Mouse (Mus musculus) left cerebral cortex, adult 2 months (tissue): ENCODE measurements around the gene Hspbp1. TPM values are rescaled to one million over a fixed set of nuclear protein-coding genes. Genes with fewer than 3 reads are reported as not detected.

ENCODE experiments used
- DNase-seq, 2 experiments: peaks; one replicate each; pipeline ENCODE4 v3.0.0; 2021 to 2022; ENCODE audit warnings: low spot score in 2 of 2, mixed read lengths in 1 of 2; ENCODE audit errors: extremely low spot score in 1 of 2
- H3K27ac ChIP-seq: fragments of 200-600 bp; 2 replicates; pipeline ENCODE4 v1.8.1; 2022
- H3K4me3 ChIP-seq: fragments of 200-600 bp; 2 replicates; pipeline ENCODE4 v1.8.1; 2022
- CTCF ChIP-seq: fragments of 200-600 bp; IDR thresholded peaks from 2 replicates; pipeline ENCODE4 v1.8.1; 2022; ENCODE audit warnings: antibody characterized with exemption, mild to moderate bottlenecking, moderate library complexity
- intact Hi-C: fragments of 180-260 bp; cut with DNase I; formaldehyde crosslinking; loops from one replicate; pipeline ENCODE4 v1.15.1; 2025
- long read RNA-seq, 2 experiments: library from polyadenylated mRNA; stranded (forward); transcript quantifications; one replicate each; pipeline ENCODE4 v2.0.0; 2021; ENCODE audit warnings: borderline mapping rate in 2 of 2
- total RNA-seq, 2 experiments: library from RNA; stranded (reverse); gene quantifications; 2 replicates each; pipeline ENCODE4 v1.2.3; 2021

The Hspbp1 gene
- 100 to 1,000 TPM in 1 of 2 experiments, 10 to 100 TPM in 1; 99.9 to 102 TPM for total RNA-seq
- long read RNA-seq, experiment 1, transcript Hspbp1-201 (8 exons, 1,593 nt) = major isoform, 17 of 120 reads
- long read RNA-seq, experiment 1, partial matches to known transcripts = 28 of 120 reads
- long read RNA-seq, experiment 1, other reads (novel, unspliced or antisense) = 74 of 120 reads
- long read RNA-seq, experiment 2, transcript Hspbp1-201 (8 exons, 1,593 nt) = major isoform, 13 of 67 reads
- long read RNA-seq, experiment 2, partial matches to known transcripts = 12 of 67 reads
- long read RNA-seq, experiment 2, other reads (novel, unspliced or antisense) = 42 of 67 reads

GRCm38 (mm10) chr7:4684632-4685417 is at the start of gene Hspbp1:
Hspbp1 (minus strand) TSS chr7:4685068.
- Histone ChIP-seq H3K4me3 (peak within 1 kb of the TSS; percentile 72), H3K27ac (peak within 1 kb of the TSS; percentile 89)
- intact Hi-C loops = loop anchor here (2.0 kb wide), 1 partner anchor 26 kb away; the partner anchor contains the start of gene Ppp6r1
- TF ChIP-seq CTCF = no peak
- DNase-seq = peak; percentile 85 to 89

GRCm38 (mm10) chr7:4732968-4733392 is 48.1 kb upstream of the Hspbp1 start:
- Histone ChIP-seq H3K4me3 (no peak overlapping the region), H3K27ac (no peak overlapping the region)
- DNase-seq = no peak
- TF ChIP-seq CTCF = no peak
- intact Hi-C loops = no loop called here

GRCm38 (mm10) chr7:4731090-4731489 is 46.2 kb upstream of the Hspbp1 start:
- intact Hi-C loops = no loop called here
- DNase-seq = no peak
- TF ChIP-seq CTCF = no peak
- Histone ChIP-seq H3K27ac (no peak overlapping the region), H3K4me3 (no peak overlapping the region)

GRCm38 (mm10) chr7:4725169-4725568 is 40.3 kb upstream of the Hspbp1 start, which contains the start of gene Tmem150b:
Tmem150b (minus strand) TSS chr7:4725249.
- DNase-seq = no peak
- no peak within 1 kb of the TSS for H3K4me3 ChIP-seq
- no peak within 1 kb of the TSS for H3K27ac ChIP-seq
- intact Hi-C loops = no loop called here
- TF ChIP-seq CTCF = no peak

- TF ChIP-seq CTCF = no peak
- no peak overlapping the region for H3K4me3 ChIP-seq
- no peak overlapping the region for H3K27ac ChIP-seq
- intact Hi-C loops = loop anchor here (5.0 kb wide), 1 partner anchor 68 kb away; the partner anchor contains the start of gene Rpl28
- no peak for DNase-seq
Measured at GRCm38 (mm10) chr7:4724359-4724758, 39.5 kb upstream of the Hspbp1 start.

GRCm38 (mm10) chr7:4723508-4723907 is 38.6 kb upstream of the Hspbp1 start:
- peak overlapping the region; percentile 43 for H3K4me3 ChIP-seq
- DNase-seq = peak; percentile 31 to 53
- intact Hi-C loops = loop anchor here (5.0 kb wide), 1 partner anchor 69 kb away; the partner anchor contains the start of gene Rpl28
- peak overlapping the region; percentile 24; the same call in 1 of the 2 replicates for H3K27ac ChIP-seq
- TF ChIP-seq CTCF = no peak

GRCm38 (mm10) chr7:4719276-4719675 is 34.4 kb upstream of the Hspbp1 start:
- intact Hi-C loops = no loop called here
- TF ChIP-seq CTCF = no peak
- Histone ChIP-seq H3K27ac (no peak overlapping the region), H3K4me3 (no peak overlapping the region)
- DNase-seq = no peak

GRCm38 (mm10) chr7:4716955-4717354 is 32.1 kb upstream of the Hspbp1 start:
- H3K27ac ChIP-seq = no peak overlapping the region
- no peak overlapping the region for H3K4me3 ChIP-seq
- no peak for TF ChIP-seq CTCF
- no peak for DNase-seq
- intact Hi-C loops = no loop called here

- intact Hi-C loops = loop anchor here (1.0 kb wide), 1 partner anchor 17 kb away; no protein-coding TSS in a partner anchor
- Histone ChIP-seq H3K4me3 (no peak overlapping the region), H3K27ac (no peak overlapping the region)
- TF ChIP-seq CTCF = no peak
- no peak for DNase-seq
Measured at GRCm38 (mm10) chr7:4712594-4712993, 27.7 kb upstream of the Hspbp1 start.

- intact Hi-C loops = loop anchor here (2.0 kb wide), 1 partner anchor 88 kb away; the partner anchor contains the start of gene Rpl28
- Histone ChIP-seq H3K4me3 (no peak overlapping the region), H3K27ac (no peak overlapping the region)
- no peak for DNase-seq
- TF ChIP-seq CTCF = peak; percentile 72
Measured at GRCm38 (mm10) chr7:4705098-4705497, 20.2 kb upstream of the Hspbp1 start.

GRCm38 (mm10) chr7:4703195-4703594 is 18.3 kb upstream of the Hspbp1 start:
- no peak for TF ChIP-seq CTCF
- no peak for DNase-seq
- Histone ChIP-seq H3K4me3 (no peak overlapping the region), H3K27ac (no peak overlapping the region)
- intact Hi-C loops = no loop called here

- H3K4me3 ChIP-seq = no peak overlapping the region
- intact Hi-C loops = no loop called here
- no peak for DNase-seq
- no peak for TF ChIP-seq CTCF
- H3K27ac ChIP-seq = peak overlapping the region; percentile 32; the same call in 1 of the 2 replicates
Measured at GRCm38 (mm10) chr7:4702334-4702733, 17.5 kb upstream of the Hspbp1 start.
